Mouse (Mus musculus): ENCODE data around the gene Atp2c1. TPM values are rescaled to one million over a fixed set of nuclear protein-coding genes. Genes with fewer than 3 reads are reported as not detected.

Gene Atp2c1
- polyA plus RNA-seq (2017; shearing (Covaris generic)): 10 to 100 TPM; 68.0 to 74.0 TPM

GRCm38 (mm10) chr9:105527219-105527618 is at the start of gene Atp2c1:
TSS of gene Atp2c1 (minus strand) at chr9:105527319.

GRCm38 (mm10) chr9:105395218-105395627 is 131.9 kb downstream of the Atp2c1 start, which contains the start of the genes Aste1 and Nek11:
TSS of gene Aste1 (plus strand) at chr9:105395392.
TSS of gene Nek11 (minus strand) at chr9:105395524.

Other genes starting within 250 kb of the Atp2c1 start
- 10 to 100 TPM; 17.2 to 22.2 TPM for gene Aste1, start 131.9 kb downstream of the Atp2c1 start, polyA plus RNA-seq (2017; shearing (Covaris generic))
- gene Nek11, start 131.8 kb downstream of the Atp2c1 start, polyA plus RNA-seq (2017; shearing (Covaris generic)): not detected
- 10 to 100 TPM; 19.2 to 33.4 TPM for gene Pik3r4, start 115.7 kb upstream of the Atp2c1 start, polyA plus RNA-seq (2017; shearing (Covaris generic))